Mouse (Mus musculus) left cerebral cortex, adult 2 months (tissue): Measurements from ENCODE around the gene Tesk2. TPM values are rescaled to one million over a fixed set of nuclear protein-coding genes. Genes with fewer than 3 reads are reported as not detected.
"Not testable (repeated sequence)": the region's sequence is repeated elsewhere in the genome, so short reads cannot be mapped to it uniquely, and the experiment has no call there.

Source experiments
- DNase-seq, 2 experiments: peaks; one replicate each; pipeline ENCODE4 v3.0.0; 2021 to 2022; ENCODE audit warnings: low spot score in 2 of 2, mixed read lengths in 1 of 2; ENCODE audit errors: extremely low spot score in 1 of 2
- H3K27ac ChIP-seq: fragments of 200-600 bp; 2 replicates; pipeline ENCODE4 v1.8.1; 2022
- H3K4me3 ChIP-seq: fragments of 200-600 bp; 2 replicates; pipeline ENCODE4 v1.8.1; 2022
- CTCF ChIP-seq: fragments of 200-600 bp; IDR thresholded peaks from 2 replicates; pipeline ENCODE4 v1.8.1; 2022; ENCODE audit warnings: antibody characterized with exemption, mild to moderate bottlenecking, moderate library complexity
- intact Hi-C: fragments of 180-260 bp; cut with DNase I; formaldehyde crosslinking; loops from one replicate; pipeline ENCODE4 v1.15.1; 2025
- total RNA-seq, 2 experiments: library from RNA; stranded (reverse); gene quantifications; 2 replicates each; pipeline ENCODE4 v1.2.3; 2021

Tesk2 gene
- total RNA-seq, 2 experiments from 2014 or later = 3.8 to 4.6 TPM

DNA sequence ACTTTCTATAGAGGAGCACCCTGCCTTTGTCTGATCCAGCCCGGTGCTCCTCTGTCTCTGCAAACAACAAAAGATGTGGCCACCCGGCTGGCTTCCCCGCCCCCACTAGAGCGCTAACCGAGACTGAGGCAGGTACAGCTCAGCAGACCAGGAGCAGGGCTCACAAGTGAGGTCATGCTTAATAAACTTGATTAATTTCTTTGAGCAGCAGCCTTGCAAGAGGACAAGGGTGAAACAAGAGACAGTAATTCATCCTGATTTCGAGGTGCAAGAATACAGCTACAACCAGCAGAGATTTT, 109.3 kb downstream of the Tesk2 start:
- DNase-seq = no peak
- no peak for TF ChIP-seq CTCF
- Histone ChIP-seq H3K4me3 (no peak overlapping the region), H3K27ac (no peak overlapping the region)
- intact Hi-C loops = no loop called here

GRCm38 (mm10) chr4:116838999-116839398, 118.3 kb downstream of the Tesk2 start:
- intact Hi-C loops = no loop called here
- Histone ChIP-seq H3K27ac (no peak overlapping the region), H3K4me3 (no peak overlapping the region)
- TF ChIP-seq CTCF = no peak
- DNase-seq = no peak

- H3K4me3 ChIP-seq, intact Hi-C loops, H3K27ac ChIP-seq, DNase-seq: not testable (repeated sequence)
Observed at GRCm38 (mm10) chr4:116840096-116840495, 119.3 kb downstream of the Tesk2 start.

- no peak for TF ChIP-seq CTCF
- no peak for DNase-seq
- H3K27ac ChIP-seq = no peak overlapping the region
- intact Hi-C loops = no loop called here
- H3K4me3 ChIP-seq = no peak overlapping the region
Observed at GRCm38 (mm10) chr4:116840841-116841240, 120.1 kb downstream of the Tesk2 start.

DNA sequence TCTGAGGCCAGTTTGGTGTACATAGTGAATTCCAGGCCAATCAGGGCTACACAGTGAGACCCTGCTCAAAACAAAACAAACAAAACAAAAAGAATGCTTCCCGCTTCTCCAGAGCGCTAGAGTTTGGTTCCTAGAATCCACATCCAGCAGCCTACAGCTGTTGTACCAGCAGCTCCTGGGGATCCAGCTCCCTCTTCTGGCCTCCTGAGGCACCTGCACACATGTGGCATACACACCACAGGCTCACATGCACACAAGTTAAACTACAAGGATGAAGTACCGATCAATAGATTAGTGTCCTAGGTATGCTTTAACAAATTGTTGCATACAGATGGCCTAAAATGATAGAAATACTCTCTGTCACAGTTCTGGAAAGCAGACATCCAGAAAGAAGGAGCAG, 123.6 kb downstream of the Tesk2 start:
- Histone ChIP-seq H3K27ac (no peak overlapping the region), H3K4me3 (no peak overlapping the region)
- no peak for DNase-seq
- no peak for TF ChIP-seq CTCF
- intact Hi-C loops = no loop called here

GRCm38 (mm10) chr4:116849901-116850300, 129.2 kb downstream of the Tesk2 start:
- H3K27ac ChIP-seq = no peak overlapping the region
- TF ChIP-seq CTCF = no peak
- intact Hi-C loops = no loop called here
- no peak for DNase-seq
- H3K4me3 ChIP-seq = no peak overlapping the region

GRCm38 (mm10) chr4:116854286-116854685, 133.5 kb downstream of the Tesk2 start:
- no peak for TF ChIP-seq CTCF
- intact Hi-C loops = no loop called here
- DNase-seq = no peak
- no peak overlapping the region for H3K4me3 ChIP-seq
- H3K27ac ChIP-seq = no peak overlapping the region

Other genes starting within 250 kb of the Tesk2 start
- gene Ipp, start 213.4 kb upstream of the Tesk2 start, total RNA-seq = 10 to 100 TPM; 17.8 to 20.2 TPM
- gene Tmem69, start 165.0 kb upstream of the Tesk2 start, total RNA-seq = 10 to 100 TPM in 1 of 2 experiments, 1 to 10 TPM in 1; 9.9 to 10.6 TPM
- gene Gpbp1l1, start 163.3 kb upstream of the Tesk2 start, total RNA-seq = 10 to 100 TPM; 44.5 to 46.9 TPM
- 1 to 10 TPM; 5.7 to 6.0 TPM for gene Ccdc17, start 124.3 kb upstream of the Tesk2 start, total RNA-seq
- gene Nasp, start 93.0 kb upstream of the Tesk2 start, total RNA-seq = 10 to 100 TPM; 32.6 to 34.9 TPM
- gene Akr1a1, start 69.3 kb upstream of the Tesk2 start, total RNA-seq = 100 to 1,000 TPM; 376 to 408 TPM
- 100 to 1,000 TPM; 136 to 139 TPM for gene Prdx1, start 35.4 kb upstream of the Tesk2 start, total RNA-seq
- gene Mmachc, start 12.5 kb upstream of the Tesk2 start, total RNA-seq = 10 to 100 TPM; 15.2 to 15.4 TPM
- 1 to 10 TPM; 4.2 to 7.6 TPM for gene Ccdc163, start 12.4 kb upstream of the Tesk2 start, total RNA-seq
- gene Toe1, start 86.7 kb downstream of the Tesk2 start, total RNA-seq = 10 to 100 TPM; 13.0 to 13.4 TPM
- 1 to 10 TPM; 2.5 to 3.8 TPM for gene Mutyh, start 86.8 kb downstream of the Tesk2 start, total RNA-seq
- 1 to 10 TPM; 1.4 to 1.6 TPM for gene Hpdl, start 100.8 kb downstream of the Tesk2 start, total RNA-seq
- 10 to 100 TPM in 1 of 2 experiments, 1 to 10 TPM in 1; 9.3 to 11.0 TPM for gene Zswim5, start 156.4 kb downstream of the Tesk2 start, total RNA-seq